Mouse (Mus musculus) hematopoietic stem cell, adult 5-6 weeks (primary cell): ENCODE data around the gene Acot12. TPM values are rescaled to one million over a fixed set of nuclear protein-coding genes. Genes with fewer than 3 reads are reported as not detected.
"Not testable (repeated sequence)": the region's sequence is repeated elsewhere in the genome, so short reads cannot be mapped to it uniquely, and the experiment has no call there.

Source experiments
- ATAC-seq, 2 experiments: fragments of 125-278 bp in 1 of 2; replicated peaks in 1 of 2; 2 replicates each; pipeline ENCODE4 v1.8.0; 2016 to 2017; ENCODE audit warnings: inconsistent platforms in 2 of 2, mild to moderate bottlenecking in 2 of 2, moderate number of reproducible peaks in 2 of 2, low read depth in 1 of 2, moderate TSS enrichment in 1 of 2; ENCODE audit not compliant: low FRiP score in 2 of 2, poor library complexity in 2 of 2, severe bottlenecking in 2 of 2, insufficient read depth in 1 of 2, low TSS enrichment in 1 of 2
- total RNA-seq: library from RNA; stranded (forward); fragments of 172-1452, 232-1000 nt; gene quantifications from 2 replicates; pipeline ENCODE4 v1.2.3, GENCODE M21; 2017

The Acot12 gene
- total RNA-seq, 1 experiment from 2014 or later = not detected

DNA sequence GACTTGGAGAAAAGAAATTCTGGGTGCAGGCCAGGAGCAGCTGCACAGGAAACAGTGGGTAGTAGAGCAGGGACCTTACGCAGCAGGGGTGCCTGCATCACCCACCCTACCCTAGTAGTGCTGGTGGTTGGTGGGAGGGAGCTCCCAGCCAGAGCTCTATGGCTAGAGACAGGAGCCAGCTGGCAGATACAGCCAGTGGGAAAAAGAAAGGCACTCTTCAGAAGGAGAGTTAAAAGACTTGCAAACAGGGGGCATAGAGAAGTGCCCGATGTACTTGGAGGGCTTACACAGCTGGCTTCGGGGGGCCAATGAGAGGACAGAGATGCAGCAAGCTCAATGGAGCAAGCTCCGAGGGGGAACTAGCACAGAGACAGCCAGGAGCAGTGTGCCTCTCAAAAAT lies 12.4 kb downstream of the Acot12 start:
- ATAC-seq = peak; percentile 87 to 88

DNA sequence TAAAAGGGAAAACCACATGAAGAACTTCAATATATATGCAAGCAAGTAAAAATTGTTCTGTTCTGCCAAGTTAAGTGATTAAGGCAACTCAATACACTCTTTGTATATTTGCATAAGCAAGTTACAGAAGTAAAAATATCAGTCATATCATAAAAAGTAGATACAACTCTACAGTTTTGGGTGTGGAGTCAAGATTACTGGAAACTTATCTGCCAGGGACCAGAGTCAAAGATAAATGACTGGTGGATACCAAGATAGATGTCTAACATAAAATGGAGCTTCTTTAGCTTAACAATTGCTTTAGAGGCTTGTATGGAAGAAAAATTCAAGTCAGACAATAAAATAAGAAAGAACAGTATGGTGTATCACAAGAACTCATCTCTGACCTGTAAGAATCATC lies 13.4 kb downstream of the Acot12 start:
- no peak for ATAC-seq

DNA sequence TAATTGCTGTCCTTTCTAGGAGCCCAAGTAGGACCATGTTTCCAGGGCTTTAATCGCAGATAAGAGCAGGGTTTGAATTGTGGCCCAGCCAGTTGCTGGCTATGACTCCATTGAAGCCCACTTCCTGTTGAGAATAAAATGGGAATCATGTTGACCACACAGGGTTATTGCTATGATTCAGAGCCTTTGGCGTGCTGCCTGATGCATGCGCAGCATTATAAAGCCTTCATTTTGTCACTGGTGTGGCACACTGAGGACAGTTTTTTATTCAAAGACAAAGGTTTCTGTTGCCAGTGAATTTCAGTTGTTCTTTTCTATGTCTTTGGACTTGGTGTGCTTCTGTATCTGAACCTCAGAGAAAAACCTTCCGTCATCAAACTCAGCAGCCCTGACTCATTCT lies 14.9 kb downstream of the Acot12 start:
- no peak for ATAC-seq

DNA sequence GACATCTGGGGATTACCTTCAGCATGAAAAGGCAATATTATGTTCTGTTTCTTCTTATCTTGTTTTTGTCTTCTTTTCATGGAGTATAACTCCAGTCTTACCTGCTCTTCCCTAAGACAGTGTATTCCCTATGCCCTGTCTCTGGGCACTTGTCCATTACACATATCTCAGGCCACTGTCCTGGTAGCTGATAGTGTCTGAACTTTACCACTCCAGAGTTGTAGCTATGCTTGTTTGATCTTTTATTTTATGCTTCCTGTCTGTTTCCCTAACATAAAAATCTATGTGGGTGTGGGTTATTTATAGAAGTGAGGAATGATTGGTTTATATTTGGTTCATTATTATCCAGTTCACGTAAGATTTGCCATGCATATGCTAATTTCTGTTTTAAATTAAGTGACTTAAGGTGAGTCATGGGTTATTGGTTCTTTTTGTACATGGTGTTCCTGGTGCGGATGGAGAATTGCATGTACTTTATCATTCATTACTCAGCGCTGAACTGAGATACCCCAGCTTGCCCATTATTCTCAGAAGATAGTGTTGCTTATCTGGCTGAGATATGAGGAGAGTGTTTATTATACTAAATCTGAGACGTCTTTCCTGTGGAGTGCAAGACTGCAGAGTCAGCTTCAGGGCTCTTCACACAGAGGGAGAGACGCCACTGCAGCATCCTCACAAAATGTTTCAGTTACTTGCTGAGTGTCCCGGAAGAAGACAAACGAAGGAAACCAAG lies 17.2 kb downstream of the Acot12 start:
- ATAC-seq = no peak

DNA sequence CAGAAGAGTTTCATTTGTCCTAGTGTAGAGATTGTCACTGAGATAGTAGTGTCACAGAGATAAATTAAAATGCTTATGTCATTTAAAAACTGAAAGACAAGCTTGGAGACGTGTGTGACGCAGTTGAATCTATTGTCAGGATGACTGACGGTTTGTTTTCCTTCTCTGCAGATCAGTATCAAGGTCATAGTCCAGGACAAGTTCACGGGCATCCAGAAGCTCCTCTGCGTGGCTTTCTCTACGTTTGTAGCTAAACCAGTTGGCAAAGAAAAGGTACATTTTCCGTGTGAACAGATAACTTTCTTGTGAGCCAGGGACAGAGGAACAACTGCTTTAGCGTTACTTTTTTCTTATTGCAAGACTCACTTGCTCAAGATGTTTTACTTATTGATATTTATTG lies 18.5 kb downstream of the Acot12 start:
- no peak for ATAC-seq

DNA sequence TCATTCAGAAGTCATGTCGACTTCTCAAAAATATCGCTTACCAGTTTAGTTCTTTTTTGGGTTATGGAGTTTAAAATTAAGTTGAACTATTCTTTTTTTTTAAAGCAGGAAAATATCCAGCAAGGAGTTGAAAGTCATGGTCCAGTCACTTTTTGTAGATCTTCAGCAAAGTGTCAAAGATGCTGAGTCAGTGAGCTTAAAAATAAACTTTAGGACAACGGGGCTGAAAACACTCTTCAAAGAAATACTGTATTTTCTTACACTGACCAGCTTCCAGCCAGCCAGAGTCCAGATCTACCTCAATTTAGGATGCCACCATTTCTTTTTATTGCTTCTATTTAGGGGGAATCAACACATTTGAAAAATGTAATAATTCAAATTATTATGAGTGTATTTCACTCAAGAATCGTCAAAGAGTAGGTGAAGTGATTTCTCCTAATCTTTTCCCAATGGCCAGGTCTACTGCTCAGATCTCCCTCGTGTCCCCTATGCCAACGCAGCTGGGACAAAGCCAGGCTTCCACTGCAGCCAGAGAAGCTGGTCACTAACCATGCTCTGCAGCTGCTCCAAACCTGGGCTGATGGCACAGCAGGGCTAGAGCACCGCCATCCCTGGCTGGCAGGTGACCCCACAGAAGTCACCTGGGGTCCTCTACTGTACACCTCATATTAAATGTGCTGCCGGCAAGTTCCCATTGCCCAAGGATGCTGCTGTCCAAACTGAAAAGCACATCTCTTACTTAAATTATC lies 19.2 kb downstream of the Acot12 start:
- ATAC-seq = no peak

DNA sequence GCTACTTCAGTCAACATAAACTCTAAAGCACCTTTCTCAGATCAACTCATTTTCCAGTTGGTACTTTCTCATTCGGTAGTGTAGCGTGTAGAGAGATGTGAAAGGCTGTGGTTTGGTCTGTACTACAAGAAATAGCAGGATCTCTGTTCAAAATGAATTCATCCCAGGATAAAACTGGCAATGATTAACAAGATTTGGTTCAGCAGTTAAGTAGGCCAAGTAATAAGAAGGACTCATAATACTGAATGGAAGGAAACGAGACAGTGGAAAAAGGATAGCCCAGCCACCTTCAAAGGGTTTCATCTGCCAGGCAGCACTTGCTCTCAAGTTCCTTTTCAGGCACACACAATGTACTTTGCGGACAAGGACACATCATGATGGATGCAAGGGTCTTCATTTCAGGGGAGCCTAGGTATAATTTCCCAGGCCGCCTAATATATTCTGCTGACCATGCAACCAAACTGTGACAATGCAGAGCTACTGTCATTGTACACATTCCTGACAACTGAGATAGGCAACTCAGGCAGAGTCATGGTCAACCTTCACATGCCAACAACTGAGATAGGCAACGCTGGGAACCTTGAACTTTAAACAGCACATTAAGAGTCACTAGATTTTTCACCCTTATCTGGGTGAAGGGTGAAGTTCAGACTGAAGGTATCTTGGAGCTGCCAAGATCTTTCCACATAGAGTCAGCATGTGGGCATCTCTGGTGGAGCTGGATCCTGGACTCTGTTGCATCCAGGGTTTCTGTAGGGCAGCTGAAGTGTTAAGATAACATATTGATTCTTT lies 20.5 kb downstream of the Acot12 start:
- no peak for ATAC-seq

DNA sequence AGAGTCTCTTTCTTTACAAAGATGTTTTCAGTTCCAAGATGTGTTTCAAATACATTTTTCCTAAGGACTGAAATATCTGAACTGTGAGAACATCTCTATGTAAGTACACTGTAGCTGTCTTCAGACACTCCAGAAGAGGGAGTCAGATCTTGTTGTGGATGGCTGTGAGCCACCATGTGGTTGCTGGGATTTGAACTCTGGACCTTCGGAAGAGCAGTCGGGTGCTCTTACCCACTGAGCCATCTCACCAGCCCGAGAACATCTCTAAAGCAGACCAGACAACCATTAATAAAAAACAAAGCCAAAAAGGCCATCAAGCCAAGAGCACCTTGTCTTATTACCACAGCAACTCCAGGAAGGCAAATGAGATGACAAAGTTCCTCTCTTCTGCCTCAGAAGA lies 22.3 kb downstream of the Acot12 start:
- not testable (repeated sequence) for ATAC-seq

DNA sequence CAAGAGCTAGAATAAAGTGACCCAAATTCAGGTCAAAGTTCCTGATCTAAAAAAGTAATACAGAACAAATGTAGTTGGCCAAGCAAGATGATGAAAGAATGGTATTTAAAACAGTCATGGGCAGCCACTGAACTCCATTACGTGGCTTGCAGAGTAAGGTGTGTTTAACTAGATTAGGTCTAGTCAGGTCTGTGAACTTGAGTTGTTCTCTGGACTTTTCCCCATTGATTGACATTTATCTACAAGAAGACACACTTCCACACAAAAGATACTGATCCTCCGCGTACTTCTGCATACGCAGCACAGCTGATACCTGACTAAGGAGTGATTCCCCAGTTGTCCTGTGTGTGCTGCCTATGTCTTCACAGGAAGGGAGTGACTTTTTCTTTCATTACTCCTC lies 24.3 kb downstream of the Acot12 start:
- ATAC-seq = no peak

DNA sequence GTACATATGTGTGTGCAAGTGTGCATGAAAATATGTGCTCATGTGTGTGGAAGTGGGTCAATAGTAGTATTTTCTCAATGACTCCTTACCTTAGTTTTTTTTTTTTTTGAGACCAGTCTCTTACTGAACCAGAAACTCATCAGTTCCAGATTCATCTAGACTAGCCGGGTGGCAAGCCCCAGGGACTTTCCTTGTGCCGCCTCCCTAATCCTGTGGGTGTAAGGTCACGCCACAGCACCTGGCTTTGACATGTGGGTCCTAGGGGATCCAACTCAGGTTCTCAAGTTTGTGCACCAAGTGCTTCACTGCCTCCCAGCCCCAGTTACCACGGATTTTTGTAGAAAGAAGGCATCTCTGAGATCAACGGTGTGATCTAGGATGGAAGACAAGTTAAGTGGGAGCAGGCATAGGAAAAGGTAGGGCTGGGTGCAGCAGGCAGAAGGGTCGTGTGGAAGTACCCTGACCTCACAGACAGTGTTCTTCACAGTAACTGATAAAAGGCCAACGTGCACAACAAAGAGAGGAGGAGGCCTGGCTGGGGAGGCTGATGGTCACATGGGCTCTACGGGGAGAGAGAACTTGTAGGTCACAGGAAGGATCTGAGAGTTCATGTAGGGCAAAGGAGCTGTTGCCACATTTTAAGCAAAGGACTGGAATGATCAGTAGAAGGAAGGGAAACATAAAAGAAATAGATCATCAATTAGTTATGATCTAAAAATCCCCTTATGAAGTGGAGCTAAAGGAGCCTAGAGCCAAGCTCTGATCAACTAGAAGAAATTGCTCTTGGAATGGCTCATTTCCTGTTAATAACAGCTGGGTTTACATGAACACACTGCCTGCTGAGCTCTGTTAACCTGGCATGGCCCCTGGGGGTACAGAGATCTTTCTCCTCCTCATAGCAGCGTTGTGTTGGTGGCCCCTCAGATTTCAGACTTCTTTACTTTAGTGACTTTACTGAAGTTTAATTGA lies 27.7 kb downstream of the Acot12 start:
- ATAC-seq = no peak

DNA sequence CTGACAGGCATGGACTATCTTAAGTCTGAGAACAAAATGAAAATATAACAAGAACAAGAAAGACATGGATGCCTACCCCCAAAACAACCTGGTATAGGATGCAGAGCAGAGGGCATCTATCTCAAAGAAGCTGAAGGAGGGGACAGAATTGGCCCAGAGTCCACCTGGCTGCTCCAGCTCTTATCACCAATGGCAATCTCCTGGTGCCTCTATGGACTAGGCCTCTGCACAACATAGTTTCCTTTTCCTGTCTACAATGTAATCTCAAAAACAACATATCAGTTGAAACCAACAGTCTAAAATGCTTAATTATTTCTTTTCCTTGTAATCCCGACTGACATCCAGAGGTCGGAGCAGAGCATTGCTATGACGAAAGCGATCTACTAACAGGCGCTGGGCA lies 36.8 kb downstream of the Acot12 start:
- ATAC-seq = no peak

DNA sequence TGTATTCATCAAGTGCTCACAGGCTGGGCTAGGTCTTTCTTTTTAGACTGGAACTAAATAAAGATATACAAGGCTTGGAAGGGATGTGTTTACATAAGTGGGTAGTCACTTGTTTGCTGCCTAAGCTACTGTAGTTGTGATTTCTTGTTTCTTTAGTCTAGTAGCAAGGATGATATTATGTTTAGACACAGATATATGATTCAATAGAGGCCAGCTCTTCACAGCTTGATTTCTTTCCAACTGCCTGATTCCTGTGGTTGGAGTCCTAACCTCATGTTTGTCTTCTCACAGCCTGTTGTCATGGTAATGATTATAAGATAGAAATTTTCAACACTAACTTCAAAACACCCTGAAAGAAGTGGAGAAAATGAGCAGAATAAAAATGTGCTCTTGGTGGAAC lies 38.6 kb downstream of the Acot12 start:
- peak; percentile 32 to 87 for ATAC-seq

DNA sequence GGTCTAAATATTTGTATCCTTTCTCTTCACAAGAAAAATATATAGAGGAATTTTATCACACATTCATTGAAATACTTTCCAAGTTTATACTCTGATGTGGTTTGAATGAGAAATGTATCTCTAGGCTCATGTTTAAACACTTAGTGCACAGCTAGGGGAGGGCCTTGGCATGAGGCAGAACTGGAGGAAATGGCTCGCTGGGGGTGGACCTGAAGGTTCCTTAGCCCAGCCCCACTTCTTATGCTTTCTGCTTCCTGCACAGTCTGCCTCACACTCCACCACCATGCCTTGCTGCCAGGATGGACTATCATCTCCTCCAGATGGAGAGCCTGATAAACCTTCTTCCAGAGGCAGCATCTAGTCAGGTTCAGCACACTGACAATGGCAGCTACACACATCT lies 50.7 kb downstream of the Acot12 start:
- no peak for ATAC-seq

DNA sequence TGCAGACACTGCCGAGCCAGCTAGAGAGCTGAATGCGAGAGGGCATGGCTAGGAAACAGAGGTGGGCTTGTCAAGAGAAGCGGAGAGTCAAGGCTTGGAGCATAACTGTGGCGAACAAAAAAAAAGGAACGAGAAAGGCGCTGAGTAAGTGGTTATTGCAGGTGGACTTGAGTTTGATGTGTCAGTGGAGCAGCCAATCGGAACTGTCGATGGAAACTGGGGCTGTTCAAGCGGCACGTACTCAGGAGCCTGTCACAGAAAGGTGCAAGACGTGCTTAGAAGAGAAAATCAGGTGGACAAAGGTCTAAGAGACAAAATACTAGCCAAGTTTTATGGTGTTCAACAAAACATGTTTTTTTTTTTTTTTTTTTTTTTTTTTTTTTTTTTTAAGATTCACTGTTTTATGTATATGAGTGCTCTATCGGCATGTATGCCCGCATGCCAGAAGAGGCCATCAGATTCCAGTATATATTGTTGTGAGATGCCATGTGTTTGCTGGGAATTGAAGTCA lies 53.7 kb downstream of the Acot12 start:
- no peak for ATAC-seq

DNA sequence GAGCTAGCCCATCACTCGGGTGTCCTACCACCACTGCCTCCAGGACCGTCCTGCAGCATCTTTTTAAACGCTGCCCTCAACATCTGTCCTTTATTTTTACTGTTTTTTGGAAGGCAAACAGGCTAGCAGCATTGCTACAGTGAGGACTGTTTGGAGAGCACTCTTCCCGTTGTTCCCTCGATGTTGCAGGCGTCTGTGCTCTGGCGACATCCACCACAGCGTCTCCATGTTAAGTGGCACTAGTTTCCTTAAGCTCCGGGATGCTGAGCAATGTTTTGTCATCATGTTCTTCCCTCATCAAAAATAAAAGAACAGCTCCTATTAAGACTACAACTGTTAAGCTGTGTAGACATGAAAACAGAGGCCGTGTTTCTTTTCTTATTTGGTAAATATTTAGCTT lies 54.3 kb downstream of the Acot12 start:
- no peak for ATAC-seq

DNA sequence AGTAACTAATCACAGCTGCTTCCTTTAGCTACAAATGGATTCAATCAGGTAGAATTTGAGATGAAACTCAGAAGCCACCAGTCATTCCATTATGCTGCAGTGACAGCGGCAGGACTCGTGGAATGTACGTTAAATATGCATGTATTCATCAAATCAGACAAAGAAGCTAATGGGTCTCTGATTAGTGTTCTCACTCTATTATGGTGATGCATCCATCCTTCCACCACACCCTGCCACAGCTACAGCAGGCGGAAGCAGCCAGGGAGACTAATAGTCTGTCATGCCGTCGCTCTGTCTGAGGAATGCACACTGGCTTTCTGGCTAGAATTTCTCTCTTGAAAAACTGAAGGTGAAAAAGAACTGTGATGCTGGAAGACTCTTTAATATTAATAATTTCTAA lies 54.7 kb downstream of the Acot12 start:
- ATAC-seq = no peak

DNA sequence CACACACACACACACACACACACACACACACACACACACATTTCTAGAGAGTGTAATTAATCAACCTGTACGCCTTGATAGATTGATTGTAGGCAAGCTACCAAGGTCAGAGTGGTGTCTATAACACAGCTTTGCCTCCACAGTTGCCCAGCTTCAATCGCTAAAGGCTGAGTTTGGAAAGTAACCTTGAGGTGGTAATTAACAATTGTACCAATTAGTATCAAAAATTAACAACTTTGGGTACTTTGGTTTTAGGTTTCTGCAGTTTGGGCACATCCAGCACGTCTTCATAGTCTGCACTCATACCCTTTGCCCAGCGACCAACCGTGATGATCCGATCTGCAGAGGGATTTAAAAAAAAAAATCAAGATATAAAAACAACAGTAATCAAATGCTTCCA lies 55.6 kb downstream of the Acot12 start:
- no peak for ATAC-seq
